Mouse (Mus musculus) gonadal fat pad, adult 2 months (tissue): ENCODE measurements at regions not wholly inside any gene's neighbourhood (a gene's known extent, or its start where the extent isn't known, plus 50 kb on each side); places are given as distances from the start of the nearest gene placed in this dataset.

Experiments used
- DNase-seq: peaks from one replicate; pipeline ENCODE4 v3.0.0-alpha.2; 2012; ENCODE audit warnings: low read depth

- DNase-seq, result no peak
These were observed 113.3 kb upstream of the Prdm1 start for GRCm38 (mm10) chr10:44641616-44642015.

- no peak for DNase-seq
These were observed 112.3 kb upstream of the Prdm1 start for GRCm38 (mm10) chr10:44640620-44641019.

GRCm38 (mm10) chr10:44638678-44639077, 110.4 kb upstream of the Prdm1 start:
- no peak for DNase-seq

- no peak for DNase-seq
These were observed 108.5 kb upstream of the Prdm1 start for GRCm38 (mm10) chr10:44636786-44637185.

- DNase-seq, result no peak
These were observed 107.8 kb upstream of the Prdm1 start for GRCm38 (mm10) chr10:44636061-44636460.

- DNase-seq, result no peak
These were observed 103.3 kb upstream of the Prdm1 start for GRCm38 (mm10) chr10:44631584-44631983.

GRCm38 (mm10) chr10:44630485-44630884, 102.2 kb upstream of the Prdm1 start:
- DNase-seq, result no peak

GRCm38 (mm10) chr10:44628387-44628786, 100.1 kb upstream of the Prdm1 start:
- no peak for DNase-seq

GRCm38 (mm10) chr10:44627431-44627830, 99.1 kb upstream of the Prdm1 start:
- DNase-seq, result no peak

- no peak for DNase-seq
These were observed 97.2 kb upstream of the Prdm1 start for GRCm38 (mm10) chr10:44625521-44625920.

- DNase-seq, result no peak
These were observed 87.3 kb upstream of the Prdm1 start for GRCm38 (mm10) chr10:44615586-44615985.

- DNase-seq, result no peak
These were observed 84.3 kb upstream of the Prdm1 start for GRCm38 (mm10) chr10:44612571-44612970.

- no peak for DNase-seq
These were observed 83.1 kb upstream of the Prdm1 start for GRCm38 (mm10) chr10:44611399-44611798.

- no peak for DNase-seq
These were observed 80.9 kb upstream of the Prdm1 start for GRCm38 (mm10) chr10:44609187-44609586.

- DNase-seq, result no peak
These were observed 79.1 kb upstream of the Prdm1 start for GRCm38 (mm10) chr10:44607334-44607851.

GRCm38 (mm10) chr10:44604512-44604911, 76.2 kb upstream of the Prdm1 start:
- DNase-seq, result peak; percentile 27

- DNase-seq, result no peak
These were observed 75.2 kb upstream of the Prdm1 start for GRCm38 (mm10) chr10:44603461-44603860.

- DNase-seq, result no peak
These were observed 73.2 kb upstream of the Prdm1 start for GRCm38 (mm10) chr10:44601550-44601949.

GRCm38 (mm10) chr10:44599964-44600334, 71.6 kb upstream of the Prdm1 start:
- DNase-seq, result no peak

GRCm38 (mm10) chr10:44599331-44599963, 71.1 kb upstream of the Prdm1 start:
- DNase-seq, result no peak

- DNase-seq, result no peak
These were observed 70.3 kb upstream of the Prdm1 start for GRCm38 (mm10) chr10:44598615-44599014.

GRCm38 (mm10) chr10:44595932-44596331, 67.6 kb upstream of the Prdm1 start:
- DNase-seq, result no peak

- no peak for DNase-seq
These were observed 61.5 kb upstream of the Prdm1 start for GRCm38 (mm10) chr10:44589842-44590241.

- DNase-seq, result peak; percentile 75
These were observed 61.1 kb upstream of the Prdm1 start for GRCm38 (mm10) chr10:44589352-44589751.
